Mouse (Mus musculus): ENCODE data around the gene Ephx3.
"Not testable (repeated sequence)": the region's sequence is repeated elsewhere in the genome, so short reads cannot be mapped to it uniquely, and the experiment has no call there.

Ephx3 gene

GRCm38 (mm10) chr17:32188863-32189636 lies at the start of gene Ephx3:
Ephx3 (minus strand) TSS chr17:32189549.
- in situ Hi-C loops (cut with MseI, MboI): no loop called here

- in situ Hi-C loops (cut with MseI, MboI): no loop called here
Measured at GRCm38 (mm10) chr17:32238589-32238988, 49.2 kb upstream of the Ephx3 start.

GRCm38 (mm10) chr17:32235534-32236191 lies 46.3 kb upstream of the Ephx3 start:
- in situ Hi-C loops (cut with MseI, MboI): no loop called here

DNA sequence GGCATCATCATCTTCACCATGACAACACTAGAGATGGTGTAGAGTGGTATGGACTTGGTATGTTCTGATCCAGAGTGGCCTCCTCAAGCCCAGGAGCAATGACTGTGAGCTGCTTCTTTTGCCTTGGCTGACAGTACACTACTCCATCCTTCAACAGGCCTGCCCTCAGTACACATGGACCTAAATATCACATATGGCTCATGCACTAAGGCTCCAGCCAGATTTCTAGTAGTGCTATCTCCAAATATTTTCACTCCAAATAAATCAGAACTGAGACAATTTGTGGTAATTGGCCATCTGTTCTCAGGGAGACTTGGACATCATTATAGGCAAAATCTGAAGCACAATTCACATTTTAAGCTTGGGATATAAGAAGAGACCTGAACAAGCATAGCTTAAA lies 43.8 kb upstream of the Ephx3 start:
- in situ Hi-C loops (cut with MseI, MboI): no loop called here

DNA sequence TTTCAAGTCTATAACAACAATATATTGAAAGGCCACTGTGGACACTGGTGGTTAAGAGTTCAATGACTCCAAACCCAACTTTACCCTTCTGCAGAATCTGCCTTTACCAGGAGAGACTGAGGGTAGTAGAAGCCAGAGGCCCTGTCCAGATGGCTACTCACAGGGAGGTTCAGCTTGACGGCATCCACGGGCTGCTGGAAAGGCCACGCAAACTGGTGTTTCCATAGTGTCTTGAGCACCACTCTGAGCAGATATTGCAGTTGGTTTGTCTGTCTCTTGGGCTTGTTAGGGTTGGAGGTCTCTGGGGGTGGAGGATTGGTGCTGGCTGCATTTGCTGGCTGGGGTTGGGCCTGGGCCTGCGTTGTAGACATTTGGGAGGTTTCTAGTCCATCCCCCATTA lies 39.9 kb upstream of the Ephx3 start:
- in situ Hi-C loops (cut with MseI, MboI): no loop called here

DNA sequence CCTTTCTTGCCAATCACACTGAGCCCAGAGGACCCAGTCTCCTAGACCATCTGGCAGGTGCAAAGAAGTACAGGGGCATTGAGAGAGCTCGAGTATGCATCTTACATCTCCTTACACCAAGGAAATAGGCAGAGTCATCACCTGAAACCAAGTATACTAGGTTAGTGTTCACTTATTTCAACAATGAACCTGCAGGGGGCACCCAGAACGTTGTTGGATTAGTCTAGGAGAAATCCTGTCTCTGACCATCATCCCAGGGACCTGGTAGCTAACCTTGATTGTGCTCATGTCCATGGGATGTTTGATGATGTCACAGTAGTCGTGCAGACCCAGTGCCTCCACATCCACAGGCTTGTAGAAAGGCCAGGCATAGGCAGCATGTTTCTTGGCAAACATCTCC lies 31.5 kb upstream of the Ephx3 start:
- in situ Hi-C loops (cut with MseI, MboI): no loop called here

DNA sequence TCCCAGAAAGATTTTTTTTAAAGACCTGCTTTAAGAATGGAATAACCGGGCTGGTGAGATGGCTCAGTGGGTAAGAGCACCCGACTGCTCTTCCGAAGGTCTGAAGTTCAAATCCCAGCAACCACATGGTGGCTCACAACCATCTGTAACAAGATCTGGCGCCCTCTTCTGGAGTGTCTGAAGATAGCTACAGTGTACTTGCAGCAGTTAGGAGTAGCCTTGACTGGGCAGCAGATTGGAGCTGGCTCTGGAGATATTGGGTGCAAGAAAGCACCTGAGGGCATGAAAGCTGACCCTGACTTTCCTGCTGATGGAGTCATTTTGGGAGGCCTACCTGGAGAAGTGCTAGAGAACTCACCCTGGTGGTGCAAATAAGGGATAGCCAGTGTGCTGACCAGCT lies 26.2 kb upstream of the Ephx3 start:
- in situ Hi-C loops (cut with MseI, MboI): not testable (repeated sequence)

- in situ Hi-C loops (cut with MseI, MboI): not testable (repeated sequence)
Measured at GRCm38 (mm10) chr17:32211554-32211953, 22.2 kb upstream of the Ephx3 start.

DNA sequence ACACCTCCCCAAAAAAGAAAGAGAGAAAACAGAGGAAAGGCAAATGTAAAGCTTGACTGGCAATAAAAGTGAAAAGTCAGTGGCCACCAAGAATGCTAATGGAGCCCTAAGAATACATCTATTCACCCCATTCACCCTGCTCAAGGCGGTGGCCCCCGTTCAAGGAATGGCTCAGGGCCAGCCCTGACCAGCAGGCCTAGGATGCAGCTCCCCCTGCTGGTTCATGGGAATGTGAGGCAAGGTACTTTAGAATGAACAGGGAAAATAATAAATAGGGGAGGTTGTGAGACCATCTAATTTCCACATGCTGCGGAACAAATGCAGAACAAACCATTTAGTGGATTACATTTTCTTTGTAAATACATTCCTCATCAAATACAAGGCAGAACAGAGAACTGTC lies 20.4 kb upstream of the Ephx3 start:
- in situ Hi-C loops (cut with MseI, MboI): no loop called here

- in situ Hi-C loops (cut with MseI, MboI): no loop called here
Measured at GRCm38 (mm10) chr17:32209144-32209543, 19.8 kb upstream of the Ephx3 start.

DNA sequence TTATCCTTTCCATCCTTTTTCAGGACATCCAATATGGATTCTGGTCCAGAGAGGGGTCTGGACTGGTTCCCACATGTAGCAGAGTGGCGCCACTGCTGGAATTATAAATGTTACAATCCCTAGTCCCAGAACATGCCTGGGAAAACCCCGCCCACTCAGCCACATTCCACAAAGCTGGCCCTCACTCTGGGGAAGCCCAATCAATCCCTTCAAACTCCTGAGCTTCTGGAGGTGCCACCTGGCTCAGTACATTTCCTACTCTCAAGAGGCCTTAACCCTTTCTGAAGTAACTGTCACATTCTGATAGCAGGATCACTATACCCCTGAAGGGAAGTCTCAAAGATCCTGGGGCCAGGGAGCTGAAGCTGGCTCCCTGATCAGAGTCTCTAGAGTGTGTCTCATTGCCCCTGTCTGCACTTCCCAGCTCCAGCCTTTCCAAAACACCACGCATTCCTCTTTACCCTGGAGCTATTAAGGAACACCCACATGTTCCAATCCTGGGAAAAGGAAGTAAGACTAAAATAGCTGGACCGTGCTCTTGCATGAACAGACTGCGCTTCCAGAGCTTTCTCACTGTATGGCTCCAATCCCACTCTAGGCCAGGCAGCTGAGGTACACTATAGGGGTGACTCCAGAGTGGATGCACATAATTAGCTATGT lies 18.4 kb upstream of the Ephx3 start:
- in situ Hi-C loops (cut with MseI, MboI): no loop called here

DNA sequence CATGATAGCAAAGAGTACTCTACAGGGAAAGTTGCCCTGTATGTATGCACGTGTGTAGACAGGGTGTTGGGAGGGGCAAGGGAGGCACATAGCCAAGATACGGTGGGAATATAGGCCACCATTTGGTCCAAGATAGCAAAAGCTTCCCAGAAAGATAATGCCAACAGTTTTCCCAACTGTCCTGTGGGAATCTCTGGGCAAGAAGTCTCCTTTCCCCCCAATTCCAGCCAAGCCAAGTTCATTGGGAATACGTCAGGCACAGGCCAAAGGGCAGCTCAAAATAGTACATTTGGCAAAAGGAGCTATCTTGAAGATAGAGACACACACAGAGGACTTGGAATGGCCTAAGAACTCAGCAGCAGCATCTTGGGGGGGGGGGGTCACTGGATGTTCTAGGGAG lies 16.0 kb upstream of the Ephx3 start:
- in situ Hi-C loops (cut with MseI, MboI): no loop called here

DNA sequence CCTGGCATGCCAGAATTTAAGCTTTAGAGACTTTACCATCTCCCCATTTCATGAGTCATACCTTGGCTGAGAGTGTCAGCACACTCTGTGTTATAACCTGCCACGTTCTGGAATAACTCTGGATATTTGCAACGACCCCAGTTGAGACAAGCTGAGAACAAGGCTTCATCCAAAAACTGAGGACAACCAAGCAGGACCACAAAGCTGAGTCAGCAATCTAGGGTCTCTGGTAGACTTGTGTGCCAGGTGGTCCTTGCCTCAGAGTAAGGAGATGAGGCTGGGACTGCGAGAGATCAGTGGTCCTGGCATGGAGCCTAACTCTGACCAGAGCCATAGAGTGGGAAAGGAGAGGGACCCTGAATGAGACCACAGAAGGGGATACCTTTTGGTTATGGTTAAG lies 13.6 kb upstream of the Ephx3 start:
- in situ Hi-C loops (cut with MseI, MboI): no loop called here

GRCm38 (mm10) chr17:32201086-32201485 lies 11.7 kb upstream of the Ephx3 start:
- in situ Hi-C loops (cut with MseI, MboI): no loop called here

- in situ Hi-C loops (cut with MseI, MboI): no loop called here
Measured at GRCm38 (mm10) chr17:32199796-32200195, 10.4 kb upstream of the Ephx3 start.

GRCm38 (mm10) chr17:32197156-32197555 lies 7.8 kb upstream of the Ephx3 start:
- in situ Hi-C loops (cut with MseI, MboI): no loop called here

GRCm38 (mm10) chr17:32195725-32196124 lies 6.4 kb upstream of the Ephx3 start:
- in situ Hi-C loops (cut with MseI, MboI): no loop called here

DNA sequence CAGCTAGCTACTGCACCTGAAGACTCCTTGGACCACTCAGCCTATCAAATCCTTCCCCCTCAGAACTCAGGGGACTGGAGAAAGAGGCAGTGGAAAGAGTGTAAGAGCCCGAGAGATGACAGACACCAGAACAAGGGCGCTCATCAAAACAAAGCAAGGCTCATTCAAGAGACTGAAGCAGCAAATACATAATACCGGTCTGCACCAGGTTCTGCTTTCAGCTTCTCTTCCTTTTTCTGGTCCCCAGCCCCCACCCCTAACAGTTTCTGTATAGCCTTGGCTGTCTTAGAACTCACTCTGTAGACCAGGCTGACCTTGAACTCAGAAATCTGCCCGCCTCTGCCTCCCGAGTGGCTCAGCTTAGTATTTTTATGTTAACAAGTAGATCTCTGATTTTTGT lies 3.7 kb upstream of the Ephx3 start:
- in situ Hi-C loops (cut with MseI, MboI): no loop called here

DNA sequence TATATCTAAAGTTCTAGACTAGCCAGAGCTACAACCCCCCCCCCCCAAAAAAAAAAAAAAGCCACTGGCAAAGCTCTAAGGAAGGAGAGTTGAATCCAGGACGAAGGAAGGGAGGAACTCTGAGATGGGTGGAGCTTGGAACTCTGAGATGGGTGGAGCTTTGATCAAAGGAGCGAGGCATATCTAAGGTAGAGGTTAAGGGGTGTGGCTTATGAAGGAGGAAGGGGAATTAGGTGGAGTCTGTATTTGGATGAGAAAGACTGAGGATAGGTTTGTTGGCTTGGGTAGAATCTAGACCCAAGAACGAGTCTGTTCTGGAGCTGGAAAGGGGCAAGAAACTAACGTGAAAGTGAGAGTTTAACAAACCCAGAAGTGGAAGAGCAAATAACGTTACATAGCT lies 501 bp upstream of the Ephx3 start:
- in situ Hi-C loops (cut with MseI, MboI): no loop called here

DNA sequence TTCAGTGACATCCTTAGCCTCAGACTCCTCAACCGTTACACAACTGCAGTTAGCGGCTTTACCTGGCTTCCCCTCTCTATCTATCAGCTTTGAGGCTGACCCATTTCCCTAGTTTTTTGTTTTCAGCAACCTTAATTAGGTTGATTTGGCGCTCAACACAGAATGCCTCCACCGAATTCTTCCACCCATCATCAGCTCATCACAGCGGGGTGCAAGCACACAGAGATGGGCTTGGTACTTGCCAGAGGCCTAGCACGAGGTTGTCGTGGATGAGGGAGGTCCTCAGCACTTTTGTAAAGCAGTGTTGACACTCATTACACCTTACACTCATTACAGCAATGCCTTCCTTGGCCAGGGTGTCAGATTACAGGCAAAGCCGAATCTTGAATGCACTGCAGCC lies 6.3 kb downstream of the Ephx3 start:
- in situ Hi-C loops (cut with MseI, MboI): no loop called here

DNA sequence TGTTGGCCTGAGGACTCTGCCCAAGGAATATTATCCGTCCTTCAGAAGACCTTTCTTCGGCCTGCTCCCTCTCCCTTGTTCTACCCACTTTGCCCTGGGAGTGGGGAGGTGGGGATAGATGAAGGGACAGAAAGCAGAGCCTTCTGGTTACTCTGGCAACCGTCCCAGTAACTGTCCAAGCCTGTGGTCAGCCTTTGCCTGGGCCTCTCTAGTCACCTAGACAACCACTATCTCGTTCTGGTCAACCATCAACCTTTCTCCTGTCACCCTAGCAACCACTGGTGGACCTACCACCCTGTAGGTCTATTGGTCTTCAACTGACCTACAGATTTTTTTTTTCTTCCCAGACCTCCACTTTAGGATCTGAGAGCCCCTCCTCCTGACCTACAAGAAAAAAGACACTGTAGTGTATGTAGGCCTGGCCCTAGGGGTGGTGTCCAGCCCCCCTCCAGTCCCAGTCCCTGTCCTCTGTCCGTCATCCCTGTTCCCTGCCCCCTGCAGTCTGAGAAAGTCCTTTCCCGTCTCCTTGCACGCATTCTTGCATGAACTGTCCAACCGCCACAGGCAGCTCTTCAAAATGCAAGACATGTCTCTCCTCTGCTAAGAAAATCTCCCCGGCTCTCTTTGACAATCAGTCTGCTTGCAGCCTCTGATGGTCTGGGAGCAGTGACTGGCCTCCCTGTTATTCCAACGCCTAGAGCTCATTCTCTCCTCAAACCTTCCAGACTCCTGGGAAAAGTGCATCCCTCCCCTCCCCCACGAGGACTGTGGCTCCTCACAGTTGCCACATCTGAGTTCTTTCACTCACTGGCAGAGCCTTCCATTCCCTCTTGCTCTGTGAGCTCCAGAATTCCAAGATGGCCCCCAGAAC lies 9.5 kb downstream of the Ephx3 start:
- in situ Hi-C loops (cut with MseI, MboI): no loop called here

GRCm38 (mm10) chr17:32176919-32177318 lies 12.4 kb downstream of the Ephx3 start:
- in situ Hi-C loops (cut with MseI, MboI): no loop called here

Measured in mouse trophoblast stem cell (cell line).